In the genomic region with DNA sequence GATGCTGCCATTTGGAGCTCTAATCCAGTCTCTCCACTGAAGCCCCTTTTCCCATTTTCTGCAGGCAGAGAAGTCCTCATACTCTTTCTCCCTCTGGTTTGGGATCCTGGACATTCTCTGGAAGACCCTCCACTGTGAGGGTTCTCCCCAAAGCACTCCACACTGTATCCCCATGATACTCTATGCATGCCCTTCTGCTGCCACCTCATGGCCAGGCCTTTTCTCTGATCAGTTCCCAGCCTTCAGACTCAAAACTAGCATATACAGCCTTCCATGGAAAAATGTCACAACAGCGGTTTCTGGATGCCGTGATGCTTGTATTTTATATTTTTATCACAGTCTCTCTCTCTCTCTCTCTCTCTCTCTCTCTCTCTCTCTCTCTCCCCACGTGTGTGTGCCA, we compare ENCODE assay signal across 21 mouse cellular contexts. TPM values are rescaled to one million over a fixed set of nuclear protein-coding genes. Genes with fewer than 3 reads are reported as not detected.
DNase-seq lines count a peak whose midpoint lies in the region; ATAC-seq and TF ChIP-seq lines count a peak whose summit lies in the region.
"Had no signal": no experiment of that assay in that cellular context is flagged by ENCODE, and none has a peak within 500 bp of the region (broad histone marks: within the 10 kb centered on the region; RNA-seq: fewer than 3 reads in every experiment).

No protein-coding gene starts in this region.

- no peak overlapping the region for H3K9ac ChIP-seq in kidney, embryonic 16.5 days (replicated peaks; ENCODE audit: low read length)
- H3K9ac ChIP-seq: embryonic facial prominence, embryonic 15.5 days; hindbrain, embryonic 15.5 days; liver, embryonic 15.5 days; neural tube, embryonic 15.5 days; stomach, embryonic 15.5 days had no signal

- TF ChIP-seq CTCF in gastrocnemius, adult 2 months (IDR thresholded peaks at IDR 0.05) = peak; percentile 43

- H3K36me3 ChIP-seq in kidney, embryonic 16.5 days (ENCODE audit: insufficient read depth, low read length) = no peaks in the 10 kb centered on the region
- H3K36me3 ChIP-seq in splenic B cell, adult 2 months (ENCODE audit: control insufficient read depth, insufficient read depth, low read length, poor library complexity, severe bottlenecking) = no peaks in the 10 kb centered on the region
- H3K36me3 ChIP-seq: embryonic facial prominence, embryonic 15.5 days; hindbrain, embryonic 15.5 days; limb, embryonic 10.5 days; liver, embryonic 15.5 days; neural tube, embryonic 15.5 days; stomach, embryonic 15.5 days had no signal

- ATAC-seq in kidney, embryonic 16.5 days (ENCODE audit: low FRiP score, low TSS enrichment) = no peak
- ATAC-seq: Patski had no signal

- intact Hi-C loops in gastrocnemius, adult 2 months (cut with DNase I) = no loop called here

- no peaks in the 10 kb centered on the region for H3K4me1 ChIP-seq in kidney, embryonic 16.5 days (ENCODE audit: insufficient read depth, low read length)
- H3K4me1 ChIP-seq: embryonic facial prominence, embryonic 15.5 days; hindbrain, embryonic 15.5 days; limb, embryonic 10.5 days; liver, embryonic 15.5 days; neural tube, embryonic 15.5 days; stomach, embryonic 15.5 days had no signal

- no peaks in the 10 kb centered on the region for H3K27me3 ChIP-seq in kidney, embryonic 16.5 days (ENCODE audit: insufficient read depth, low read length)
- no peaks in the 10 kb centered on the region for H3K27me3 ChIP-seq in splenic B cell, adult 2 months (ENCODE audit: control insufficient read depth, insufficient read depth, low read length, poor library complexity, severe bottlenecking)
- H3K27me3 ChIP-seq: embryonic facial prominence, embryonic 15.5 days; hindbrain, embryonic 15.5 days; liver, embryonic 15.5 days; neural tube, embryonic 15.5 days; Patski; stomach, embryonic 15.5 days had no signal

- no peak overlapping the region for H3K27ac ChIP-seq in gastrocnemius, adult 2 months
- H3K27ac ChIP-seq in kidney, embryonic 16.5 days (ENCODE audit: low read length) = no peak overlapping the region
- H3K27ac ChIP-seq: embryonic facial prominence, embryonic 15.5 days; hindbrain, embryonic 15.5 days; limb, embryonic 10.5 days; liver, embryonic 15.5 days; neural tube, embryonic 15.5 days; stomach, embryonic 15.5 days had no signal

- no peak for DNase-seq in gastrocnemius, adult 2 months
- no peak for DNase-seq in gastrocnemius, postnatal 4 days (ENCODE audit: low spot score in 2 of 2)
- peak; percentile 53 for DNase-seq in kidney, postnatal 10 days
- DNase-seq in lung, postnatal 10 days = peak; percentile 32
- no peak for DNase-seq in lung, adult 18-20 months
- peak; percentile 2 for DNase-seq in splenic B cell, adult 2 months (ENCODE audit: low read depth, low spot score)
- no peak for DNase-seq in thymus, adult 18-20 months
- DNase-seq: cerebellum, adult 18-20 months; heart, adult 18-20 months; heart, postnatal 10 days; layer of hippocampus, postnatal 36 days; thymus, postnatal 4 days had no signal

- 77% methylated on average over 3 of the region's 3 CpGs for WGBS in kidney, embryonic 16.5 days

- no peak overlapping the region for H3K4me3 ChIP-seq in gastrocnemius, adult 2 months
- H3K4me3 ChIP-seq in kidney, embryonic 16.5 days (ENCODE audit: low read length) = no peak overlapping the region
- H3K4me3 ChIP-seq: embryonic facial prominence, embryonic 15.5 days; hindbrain, embryonic 15.5 days; limb, embryonic 10.5 days; liver, embryonic 15.5 days; neural tube, embryonic 15.5 days; stomach, embryonic 15.5 days had no signal

- no peak overlapping the region for H3K4me2 ChIP-seq in kidney, embryonic 16.5 days (replicated peaks; ENCODE audit: low read depth, low read length)
- H3K4me2 ChIP-seq: embryonic facial prominence, embryonic 15.5 days; hindbrain, embryonic 15.5 days; liver, embryonic 15.5 days; neural tube, embryonic 15.5 days; stomach, embryonic 15.5 days had no signal

- H3K9me3 ChIP-seq in kidney, embryonic 16.5 days (ENCODE audit: low read length) = no peaks in the 10 kb centered on the region
- H3K9me3 ChIP-seq: embryonic facial prominence, embryonic 15.5 days; hindbrain, embryonic 15.5 days; limb, embryonic 10.5 days; liver, embryonic 15.5 days; neural tube, embryonic 15.5 days; stomach, embryonic 15.5 days had no signal

RNA-seq across cellular contexts. Expression of gene C130074G19Rik, which starts 9.0 kb away (rescaled TPM):
- total RNA-seq in gastrocnemius, adult 2 months (2021) = 10 to 100 TPM in 1 of 2 experiments, 1 to 10 TPM in 1; 7.1 to 10.1 TPM
- 10 to 100 TPM; 28.7 to 30.8 TPM for total RNA-seq in gastrocnemius, postnatal 4 days (2021)
- 3.1 and 3.9 TPM in 2 replicates for polyA plus RNA-seq in kidney, embryonic 16.5 days (2015; fragmentation: Nextera tagmentation; extraction: Ambion mirVana)
- total RNA-seq: megakaryocyte-erythroid progenitor cell, adult 5-6 weeks had no signal

RNA-seq across cellular contexts. Expression of gene Marc2, which starts 45.7 kb away (rescaled TPM):
- 100 to 1,000 TPM; 126 to 170 TPM for total RNA-seq in gastrocnemius, adult 2 months (2021)
- total RNA-seq in gastrocnemius, postnatal 4 days (2021) = 100 to 1,000 TPM; 187 to 191 TPM
- polyA plus RNA-seq in kidney, embryonic 16.5 days (2015; fragmentation: Nextera tagmentation; extraction: Ambion mirVana) = 196 and 228 TPM in 2 replicates

Comparison
In these comparisons a context has a peak if more than half of its experiments do, and no peak if none do; other contexts are left out.
1. DNase-seq: peak in kidney, postnatal 10 days (single experiment), lung, postnatal 10 days (single experiment) and splenic B cell, adult 2 months (single experiment); none in gastrocnemius, adult 2 months (single experiment), gastrocnemius, postnatal 4 days (0 of 2), lung, adult 18-20 months (0 of 2) and thymus, adult 18-20 months (0 of 2).